ENCODE assay signal across 24 mouse cellular contexts in genomic region chr6:127532304-127532703, GRCm38 (mm10). TPM values are rescaled to one million over a fixed set of nuclear protein-coding genes. Genes with fewer than 3 reads are reported as not detected.
DNase-seq lines count a peak whose midpoint lies in the region; ATAC-seq lines count a peak whose summit lies in the region.
"Had no signal": no experiment of that assay in that cellular context is flagged by ENCODE, and none has a peak within 500 bp of the region (broad histone marks: within the 10 kb centered on the region; RNA-seq: fewer than 3 reads in every experiment).

No protein-coding gene starts in this region.

- H3K27me3 ChIP-seq in heart, embryonic 12.5 days (replicated peaks) = no peaks in the 10 kb centered on the region; the same call in 1 of the 2 replicates
- H3K27me3 ChIP-seq in lung, embryonic 16.5 days (ENCODE audit: control insufficient read depth, insufficient read depth, low read depth, low read length) = no peaks in the 10 kb centered on the region
- H3K27me3 ChIP-seq: embryonic facial prominence, embryonic 13.5 days; heart, embryonic 15.5 days; hindbrain, embryonic 13.5 days had no signal

- 87% methylated on average over 5 of the region's 5 CpGs for WGBS in heart, embryonic 12.5 days
- 73% methylated on average over 5 of the region's 5 CpGs for WGBS in lung, embryonic 16.5 days

- ATAC-seq in heart, embryonic 12.5 days (ENCODE audit: insufficient number of reproducible peaks, low FRiP score) = no peak
- ATAC-seq in lung, embryonic 16.5 days (ENCODE audit: low read depth) = no peak
- ATAC-seq in erythroid progenitor cell, adult 5-6 weeks (replicated peaks; ENCODE audit: low FRiP score, poor library complexity, severe bottlenecking) = peak; percentile 76
- ATAC-seq: CD4-positive, CD25-positive, alpha-beta regulatory T cell, adult 4 months; forebrain, embryonic 14.5 days; hindbrain, postnatal 0 days had no signal

- H3K9ac ChIP-seq in heart, embryonic 12.5 days = no peak overlapping the region
- H3K9ac ChIP-seq in lung, embryonic 16.5 days (ENCODE audit: low read length) = no peak overlapping the region
- H3K9ac ChIP-seq: embryonic facial prominence, embryonic 13.5 days; heart, embryonic 15.5 days; hindbrain, embryonic 13.5 days had no signal

- peaks cover 22% of the 10 kb centered on the region for H3K4me1 ChIP-seq in heart, embryonic 12.5 days (replicated peaks)
- H3K4me1 ChIP-seq in lung, embryonic 16.5 days (replicated peaks; ENCODE audit: control insufficient read depth, insufficient read depth, low read length) = peaks cover 13% of the 10 kb centered on the region
- H3K4me1 ChIP-seq: forebrain, embryonic 10.5 days had no signal

- H3K36me3 ChIP-seq in heart, embryonic 12.5 days = no peaks in the 10 kb centered on the region
- no peaks in the 10 kb centered on the region for H3K36me3 ChIP-seq in lung, embryonic 16.5 days (ENCODE audit: control insufficient read depth, insufficient read depth, low read length)
- H3K36me3 ChIP-seq: embryonic facial prominence, embryonic 13.5 days; forebrain, embryonic 10.5 days; G1E; heart, embryonic 10.5 days; heart, embryonic 15.5 days; hindbrain, embryonic 13.5 days had no signal

- no peak overlapping the region for H3K27ac ChIP-seq in heart, embryonic 12.5 days (ENCODE audit: poor library complexity, severe bottlenecking)
- H3K27ac ChIP-seq in lung, embryonic 16.5 days (ENCODE audit: low read length) = peak overlapping the region; percentile 65
- H3K27ac ChIP-seq: embryonic facial prominence, embryonic 13.5 days; forebrain, embryonic 10.5 days; heart, embryonic 10.5 days; heart, embryonic 15.5 days; hindbrain, embryonic 13.5 days; hindbrain, postnatal 0 days had no signal

- DNase-seq in heart, adult 11 months = peak; percentile 27
- DNase-seq in lung, postnatal 36 days = no peak
- DNase-seq in thymus, postnatal 0 days (ENCODE audit: low spot score) = no peak
- no peak for DNase-seq in cerebellum, postnatal 10 days
- DNase-seq: adrenal gland, postnatal 10 days; B cell, adult 2 months; cerebellum, adult 11-12 months; cerebellum, adult 9-10 months; cerebellum, postnatal 36 days; gastrocnemius, postnatal 36 days; heart, adult 18-20 months; heart, postnatal 14 days had no signal

- no peak overlapping the region for H3K4me3 ChIP-seq in heart, embryonic 12.5 days
- H3K4me3 ChIP-seq in lung, embryonic 16.5 days (ENCODE audit: low read length) = no peak overlapping the region
- H3K4me3 ChIP-seq: embryonic facial prominence, embryonic 13.5 days; forebrain, embryonic 10.5 days; heart, embryonic 10.5 days; heart, embryonic 15.5 days; hindbrain, embryonic 13.5 days had no signal

- H3K4me2 ChIP-seq in heart, embryonic 12.5 days = no peak overlapping the region
- H3K4me2 ChIP-seq in lung, embryonic 16.5 days (ENCODE audit: low read depth, low read length) = no peak overlapping the region
- H3K4me2 ChIP-seq: embryonic facial prominence, embryonic 13.5 days; heart, embryonic 15.5 days; hindbrain, embryonic 13.5 days had no signal

- no peaks in the 10 kb centered on the region for H3K9me3 ChIP-seq in heart, embryonic 12.5 days (replicated peaks)
- no peaks in the 10 kb centered on the region for H3K9me3 ChIP-seq in lung, embryonic 16.5 days (ENCODE audit: control insufficient read depth, low read length)
- H3K9me3 ChIP-seq: embryonic facial prominence, embryonic 13.5 days; forebrain, embryonic 10.5 days; G1E; heart, embryonic 10.5 days; heart, embryonic 15.5 days; hindbrain, embryonic 13.5 days had no signal

RNA-seq across cellular contexts. Expression of gene Cracr2a, which starts 28.8 kb away (rescaled TPM):
- 1.6 TPM in 2 replicates for polyA plus RNA-seq in heart, embryonic 12.5 days (2016; fragmentation: Nextera tagmentation; extraction: Ambion mirVana)
- polyA plus RNA-seq in lung, embryonic 16.5 days (2015; fragmentation: Nextera tagmentation; extraction: Ambion mirVana) = 4.3 and 4.7 TPM in 2 replicates
- total RNA-seq in erythroid progenitor cell, adult 5-6 weeks (2015; ENCODE audit: low replicate concordance) = 1.4 and 2.9 TPM in 2 replicates
- total RNA-seq in erythroid progenitor cell, adult 5-6 weeks (2017; ENCODE audit: low replicate concordance) = 5.8 and 7.0 TPM in 2 replicates
- polyA plus RNA-seq in thymus, postnatal 0 days (2015; fragmentation: Nextera tagmentation; extraction: Ambion mirVana) = 2.0 and 2.7 TPM in 2 replicates
- polyA plus RNA-seq: G1E had no signal
